Mouse (Mus musculus) heart, adult 11 months (tissue): Measurements from ENCODE around the gene Cxcl2.

ENCODE experiments used
- DNase-seq: peaks from one replicate; pipeline ENCODE4 v3.0.0; 2022

The Cxcl2 gene

DNA sequence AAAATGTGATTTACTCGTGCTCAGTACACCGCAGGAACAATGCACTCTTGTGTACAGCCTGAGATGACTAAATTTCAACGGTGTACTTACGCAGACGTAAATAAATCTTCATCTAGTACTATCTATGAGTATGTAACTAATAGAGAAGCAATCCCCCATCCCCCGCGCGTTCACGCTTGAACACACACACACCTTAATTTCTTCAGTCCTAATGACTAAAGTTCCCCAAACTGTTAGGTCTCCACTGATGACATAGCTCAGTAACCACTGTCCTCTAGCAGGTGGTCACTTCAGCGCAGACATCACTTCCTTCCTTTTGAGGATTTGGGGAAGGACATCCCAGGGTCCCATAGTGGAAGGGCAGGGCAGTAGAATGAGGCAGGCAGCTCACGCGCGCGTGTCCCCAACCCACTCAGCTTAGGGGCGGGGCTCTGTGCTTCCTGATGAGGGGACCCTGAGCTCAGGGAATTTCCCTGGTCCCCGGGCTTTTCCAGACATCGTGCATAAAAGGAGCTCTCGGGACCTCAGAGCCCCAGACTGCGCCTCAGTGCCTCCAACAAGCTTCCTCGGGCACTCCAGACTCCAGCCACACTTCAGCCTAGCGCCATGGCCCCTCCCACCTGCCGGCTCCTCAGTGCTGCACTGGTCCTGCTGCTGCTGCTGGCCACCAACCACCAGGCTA, at the start of gene Cxcl2:
Gene Cxcl2, plus strand, starts transcription at position 533 of the 682 bp plus-strand sequence.
- peak; percentile 96 for DNase-seq

DNA sequence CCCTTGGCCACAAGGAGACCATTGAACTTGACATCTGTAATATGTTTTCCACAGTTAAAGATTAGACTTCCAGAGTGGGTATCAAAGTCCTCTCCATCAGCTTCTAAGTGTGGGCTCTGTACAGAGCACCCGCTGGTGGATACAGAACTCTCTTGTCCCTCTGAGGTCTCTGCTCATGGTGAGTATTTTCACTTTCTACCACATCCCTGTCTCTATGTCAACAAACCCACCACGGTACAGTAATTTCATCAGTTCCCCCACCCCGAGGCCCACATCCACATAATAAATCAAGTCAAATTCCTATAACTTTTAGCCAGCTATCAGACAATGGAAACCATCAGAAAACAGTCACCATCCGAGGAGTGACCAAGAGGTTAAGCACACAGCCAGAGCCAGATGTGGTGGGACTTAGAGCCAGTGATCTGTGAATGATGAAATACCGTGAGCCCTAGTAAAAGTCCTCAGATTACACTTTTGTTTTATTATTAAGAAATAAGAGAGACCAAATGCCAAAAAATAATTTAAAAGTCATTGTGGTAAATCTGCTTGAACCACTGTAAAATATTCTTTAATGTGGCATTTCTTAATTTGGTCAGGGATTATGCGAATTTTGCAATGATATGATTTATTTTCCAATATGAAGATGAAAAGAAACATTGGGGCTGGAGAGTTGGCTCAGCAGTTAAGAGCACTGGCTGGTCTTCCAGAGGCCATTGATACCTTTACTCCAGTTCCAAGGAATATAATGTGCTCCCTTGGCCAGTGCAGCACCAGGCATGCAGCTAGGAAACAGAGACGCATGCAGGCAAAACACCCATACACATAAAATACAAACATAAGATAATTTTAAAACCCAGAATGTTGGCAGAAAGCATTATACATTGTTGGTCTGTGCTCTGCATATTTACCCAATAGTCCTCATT, 48.1 kb upstream of the Cxcl2 start:
- DNase-seq = no peak

DNA sequence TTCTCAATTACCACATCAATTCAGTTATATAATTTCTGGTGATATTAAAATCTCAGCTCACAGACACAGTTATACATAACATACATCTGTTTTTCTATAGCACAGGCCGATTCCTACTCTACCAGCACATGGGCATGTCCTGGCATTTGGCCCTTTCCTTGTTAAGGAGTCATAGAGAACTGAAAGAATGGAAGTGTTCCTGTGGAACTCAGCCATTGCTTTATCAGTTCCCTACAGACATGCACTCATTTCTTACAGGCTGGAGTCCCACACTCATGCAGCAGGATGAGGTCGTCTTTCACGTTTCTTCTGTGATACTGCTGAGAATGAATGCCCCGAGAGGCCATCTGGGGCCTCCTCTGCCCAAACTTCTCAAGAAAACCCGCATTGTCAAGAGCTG, 46.2 kb upstream of the Cxcl2 start:
- DNase-seq = peak; percentile 71

DNA sequence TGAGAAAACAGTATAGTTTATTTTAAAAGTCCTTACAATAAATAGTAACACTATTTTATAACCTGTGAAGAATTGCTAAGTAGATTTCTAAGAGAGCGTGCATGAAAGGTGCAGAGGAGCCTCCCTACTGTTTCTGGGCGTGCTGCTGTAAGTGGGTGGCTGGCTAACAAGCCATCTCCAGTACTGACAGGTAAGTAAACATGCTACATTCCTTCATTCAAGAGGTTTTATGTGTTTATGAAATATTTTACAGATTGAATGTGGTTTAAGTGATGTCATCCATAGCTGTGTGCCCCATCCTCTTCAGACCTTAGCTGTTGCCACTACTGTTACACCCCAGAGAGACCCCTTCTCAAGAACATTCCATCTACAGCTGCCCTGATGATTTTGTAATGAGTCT, 45.2 kb upstream of the Cxcl2 start:
- DNase-seq = no peak

DNA sequence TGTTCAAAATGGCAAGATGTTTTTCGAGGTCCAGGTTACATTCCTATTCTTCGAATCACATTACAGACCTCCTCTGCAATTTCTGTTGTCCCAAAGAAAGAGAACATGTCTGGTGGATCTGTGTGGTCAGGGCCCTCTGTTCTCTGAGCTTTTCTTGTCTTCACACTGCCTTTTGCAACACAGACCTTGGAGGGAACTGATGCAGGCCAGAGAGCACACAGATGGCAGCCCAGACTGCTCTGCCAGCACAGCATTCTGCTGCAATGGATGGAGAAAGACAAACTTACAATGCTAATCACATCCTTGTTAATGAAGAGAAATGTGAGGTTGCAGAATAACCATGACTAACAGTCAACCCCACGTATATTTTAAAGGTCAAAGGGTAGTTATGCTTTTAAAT, 44.6 kb upstream of the Cxcl2 start:
- peak; percentile 31 for DNase-seq

DNA sequence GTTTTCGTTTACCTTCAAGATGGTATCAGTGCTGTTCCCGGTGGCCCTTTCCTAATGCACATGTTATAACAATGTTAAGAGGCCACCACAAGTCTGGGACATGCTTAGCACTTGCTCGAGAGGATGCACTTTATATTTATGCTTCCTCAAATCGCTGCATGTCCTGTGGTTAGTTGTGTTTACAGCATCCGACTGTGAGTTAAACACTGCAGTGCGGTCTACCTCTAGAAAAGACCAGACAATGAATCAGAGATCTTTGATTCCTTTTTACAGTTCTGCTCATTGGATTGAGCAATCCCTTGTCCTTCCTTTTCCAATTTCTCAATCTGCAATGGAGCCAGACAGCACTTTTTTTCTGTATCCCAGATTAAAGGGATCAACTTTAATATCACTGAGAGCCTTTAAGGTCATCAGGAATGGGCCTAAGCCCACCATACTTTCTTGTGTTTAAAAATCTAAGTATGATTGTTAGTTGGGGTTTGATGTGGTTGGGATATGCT, 41.7 kb upstream of the Cxcl2 start:
- DNase-seq = peak; percentile 49

DNA sequence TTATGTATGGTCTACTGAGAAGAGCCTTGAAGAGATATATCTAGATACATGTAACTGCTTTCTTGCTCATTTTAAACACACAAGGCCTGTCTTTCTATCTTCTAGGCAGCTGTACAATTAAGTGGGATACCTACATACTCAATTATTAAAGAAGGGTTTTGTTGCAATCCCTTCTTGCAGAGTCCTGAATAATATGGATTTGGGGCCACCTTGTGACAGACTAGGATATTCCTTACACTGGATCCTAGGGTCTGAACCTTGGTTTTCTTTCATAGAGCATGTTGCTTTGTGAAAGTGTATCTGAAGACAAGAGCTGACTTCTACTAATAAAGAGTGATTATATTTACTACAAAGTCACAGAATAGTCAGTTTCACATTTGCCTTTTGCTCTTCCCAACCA, 36.9 kb upstream of the Cxcl2 start:
- no peak for DNase-seq

DNA sequence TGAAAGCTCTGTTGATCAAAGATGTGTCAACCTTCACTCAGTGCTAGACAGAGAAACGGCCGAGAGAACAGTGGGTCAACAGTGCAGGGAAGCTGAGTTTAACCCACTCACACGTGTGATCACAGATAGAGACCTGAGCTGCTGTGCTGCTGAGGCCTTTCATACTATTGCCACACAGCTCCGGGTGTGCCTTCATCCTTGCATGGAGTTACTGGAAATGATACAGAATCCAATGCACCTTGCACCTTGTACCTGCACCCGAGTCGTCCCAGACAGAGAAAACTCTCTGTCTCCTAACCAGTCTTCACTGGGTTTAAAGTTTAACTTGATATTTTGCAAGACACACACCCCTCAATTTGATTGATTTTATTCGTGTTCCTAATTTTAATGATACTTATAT, 31.3 kb upstream of the Cxcl2 start:
- DNase-seq = no peak

DNA sequence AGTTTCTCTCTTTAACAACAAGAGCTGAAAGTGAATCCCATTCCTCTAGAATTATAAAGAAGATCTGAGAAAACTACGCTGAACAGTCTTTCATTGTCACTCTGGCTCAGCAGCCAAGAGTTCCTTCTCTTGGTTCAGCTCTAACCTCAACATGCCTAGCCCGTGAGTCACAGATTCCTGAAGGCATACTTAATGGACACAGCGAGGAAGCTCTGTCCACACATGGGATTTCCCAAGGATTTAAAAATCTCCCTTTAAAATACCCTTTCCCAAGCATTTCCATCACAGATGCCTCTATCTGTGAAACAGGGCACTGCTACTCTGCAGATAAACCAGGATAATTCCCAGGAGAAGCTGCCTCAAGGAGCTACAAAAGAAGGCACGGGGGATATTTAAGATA, 27.6 kb upstream of the Cxcl2 start:
- DNase-seq = peak; percentile 94

DNA sequence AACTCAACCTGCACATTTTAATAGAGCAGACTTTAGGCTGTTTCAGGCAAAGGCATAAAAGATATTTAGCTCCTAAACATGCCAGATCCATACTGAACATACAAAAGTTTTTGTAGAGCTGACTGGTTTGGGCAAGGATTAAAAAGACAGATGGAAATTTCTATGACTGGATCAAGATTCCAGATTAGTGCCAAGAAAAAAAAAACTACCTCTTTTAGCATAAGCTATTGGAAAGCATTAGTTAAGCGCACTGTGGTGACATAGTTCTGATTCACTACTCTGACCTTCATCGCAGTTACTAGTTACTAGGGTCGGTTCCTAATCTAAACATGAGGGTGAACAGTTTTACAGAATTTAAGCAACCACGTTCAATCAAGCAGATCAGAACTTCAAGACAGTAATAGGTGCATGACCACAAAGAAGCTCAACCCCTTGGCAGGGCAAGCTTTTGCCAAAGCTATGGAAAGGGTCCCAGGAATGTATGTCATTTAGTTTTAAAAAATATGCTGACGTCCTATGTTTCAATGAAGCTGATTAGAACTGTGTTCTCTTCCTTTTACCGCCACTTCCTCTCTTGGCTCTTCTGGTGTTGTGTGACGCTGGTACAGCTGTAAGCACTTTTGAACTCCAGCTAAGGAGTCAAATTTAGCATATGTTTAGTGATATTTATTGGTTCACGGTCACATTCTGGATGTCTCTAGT, 27.0 kb upstream of the Cxcl2 start:
- DNase-seq = no peak

DNA sequence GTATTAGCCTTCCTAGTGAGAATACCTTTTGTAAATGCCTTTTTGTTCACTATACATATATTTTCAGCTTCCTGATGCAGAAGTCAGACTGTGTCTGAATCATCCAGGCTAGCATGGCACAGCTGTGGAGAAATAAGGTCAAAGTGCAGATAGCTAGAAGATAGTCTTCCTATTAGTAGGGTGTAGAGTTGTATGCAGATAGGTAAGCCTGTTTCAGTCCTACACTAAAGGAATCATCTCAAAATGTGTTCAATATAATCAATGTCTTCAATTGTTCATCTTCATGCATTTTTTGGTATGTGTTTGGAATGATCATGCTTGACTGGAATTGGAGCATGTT, 26.5 kb upstream of the Cxcl2 start:
- DNase-seq = no peak

DNA sequence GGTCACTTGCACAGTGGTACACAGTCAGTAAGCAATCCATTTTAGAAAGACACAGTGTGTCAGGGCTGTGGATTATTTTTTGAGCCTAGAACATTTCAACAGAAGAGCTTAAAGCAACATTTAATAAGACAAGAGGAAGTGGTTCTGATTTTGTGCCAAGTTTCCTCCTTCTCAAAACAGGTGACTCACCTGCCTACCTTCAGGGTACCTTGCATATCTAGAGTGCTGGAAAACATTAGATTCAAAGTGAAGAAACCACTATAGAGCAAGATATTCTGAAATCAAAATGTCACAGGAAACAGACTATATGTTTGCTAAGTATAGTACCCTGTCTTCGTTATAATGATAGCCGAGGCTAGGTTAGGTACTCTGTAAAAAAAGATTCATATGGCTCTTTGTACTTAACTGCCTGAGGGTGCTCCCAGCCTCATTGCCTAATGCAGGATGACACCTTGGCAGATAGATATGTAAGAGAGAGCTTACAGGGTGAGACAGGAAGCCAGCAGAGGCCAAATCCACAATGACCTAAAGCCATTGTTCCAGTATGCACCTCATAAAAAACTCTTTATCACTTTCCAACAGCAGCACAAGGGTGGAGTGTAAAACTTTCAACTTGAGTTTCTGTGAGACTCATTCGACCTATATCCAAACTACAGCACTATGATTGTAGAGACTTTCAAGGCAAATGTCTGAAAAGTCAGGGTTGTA, 24.2 kb upstream of the Cxcl2 start:
- DNase-seq = no peak

DNA sequence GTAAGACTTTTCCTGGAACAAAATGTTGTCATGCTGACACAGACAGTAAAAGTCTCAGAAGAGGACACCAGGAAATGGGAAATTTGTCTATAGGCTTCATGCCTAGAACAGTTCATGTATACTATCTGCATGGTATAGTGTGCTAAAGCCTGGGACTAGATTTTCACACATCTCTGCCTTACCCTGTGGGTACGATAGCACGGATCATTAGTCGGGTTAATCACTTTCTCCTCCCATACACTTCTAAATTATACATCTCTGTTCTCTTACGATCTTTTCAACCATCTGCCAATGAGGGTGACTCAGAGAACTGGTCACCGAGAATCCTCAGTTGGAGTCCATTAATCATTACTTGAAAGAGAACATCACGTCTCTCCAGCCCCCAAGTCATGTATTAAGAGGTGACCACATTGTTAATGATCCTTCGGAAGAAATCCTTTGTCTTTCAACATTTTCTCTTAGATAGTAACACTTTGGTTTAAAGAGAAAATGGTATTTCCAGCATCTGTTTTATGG, 23.3 kb upstream of the Cxcl2 start:
- no peak for DNase-seq

DNA sequence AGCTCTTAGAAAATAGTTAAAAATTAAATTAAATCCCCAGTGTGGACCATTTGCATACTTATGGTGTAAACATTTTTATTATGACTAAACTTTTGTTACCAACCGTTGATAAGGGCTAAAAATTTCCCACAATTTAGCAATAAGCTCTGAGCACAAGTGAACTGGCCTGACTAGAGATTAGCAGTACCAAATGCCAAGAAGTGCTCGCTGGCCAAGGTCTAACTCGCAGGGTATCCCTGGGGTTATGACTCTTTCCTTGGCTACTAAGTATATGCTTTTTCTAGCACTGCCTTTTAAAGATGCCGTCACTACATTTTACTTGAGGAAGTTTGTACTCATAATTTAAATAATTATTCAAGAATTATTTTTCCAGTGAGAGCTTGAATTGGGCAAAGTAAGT, 22.6 kb upstream of the Cxcl2 start:
- DNase-seq = peak; percentile 95

DNA sequence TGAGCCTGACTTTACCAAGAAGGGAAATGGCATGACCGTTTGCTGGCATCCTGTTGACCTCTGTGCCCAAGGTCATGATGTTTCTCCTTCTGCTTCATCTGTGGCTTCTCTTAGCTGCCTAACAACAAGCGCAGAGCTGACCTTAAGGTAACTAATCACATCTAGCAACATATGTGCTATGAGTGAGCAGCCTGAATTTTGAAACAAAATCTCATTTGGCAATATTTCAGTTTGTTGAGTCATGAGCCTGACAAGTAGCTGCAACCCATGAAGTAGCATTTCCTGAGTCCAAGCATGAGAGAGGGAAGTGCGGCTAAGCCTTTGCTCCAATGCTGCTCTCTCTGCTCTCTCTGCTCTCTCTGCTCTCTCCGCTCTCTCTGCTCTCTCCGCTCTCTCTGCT, 22.0 kb upstream of the Cxcl2 start:
- no peak for DNase-seq

DNA sequence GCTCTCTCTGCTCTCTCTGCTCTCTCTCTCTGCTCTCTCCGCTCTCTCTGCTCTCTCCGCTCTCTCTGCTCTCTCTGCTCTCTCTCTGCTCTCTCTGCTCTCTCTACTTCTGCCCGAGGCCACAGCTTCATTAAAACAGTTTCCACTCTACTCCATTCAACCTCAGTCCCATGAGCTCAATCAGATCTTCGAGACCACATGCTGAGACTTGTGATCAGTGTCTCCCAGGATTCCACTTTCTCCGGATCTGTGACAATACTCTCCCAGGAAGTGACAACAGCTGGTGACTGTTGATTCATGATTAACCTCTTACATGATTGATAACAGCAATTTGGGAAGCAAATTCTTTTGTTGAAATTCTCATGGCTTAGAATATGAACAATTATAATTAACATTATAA, 21.5 kb upstream of the Cxcl2 start:
- DNase-seq = no peak

DNA sequence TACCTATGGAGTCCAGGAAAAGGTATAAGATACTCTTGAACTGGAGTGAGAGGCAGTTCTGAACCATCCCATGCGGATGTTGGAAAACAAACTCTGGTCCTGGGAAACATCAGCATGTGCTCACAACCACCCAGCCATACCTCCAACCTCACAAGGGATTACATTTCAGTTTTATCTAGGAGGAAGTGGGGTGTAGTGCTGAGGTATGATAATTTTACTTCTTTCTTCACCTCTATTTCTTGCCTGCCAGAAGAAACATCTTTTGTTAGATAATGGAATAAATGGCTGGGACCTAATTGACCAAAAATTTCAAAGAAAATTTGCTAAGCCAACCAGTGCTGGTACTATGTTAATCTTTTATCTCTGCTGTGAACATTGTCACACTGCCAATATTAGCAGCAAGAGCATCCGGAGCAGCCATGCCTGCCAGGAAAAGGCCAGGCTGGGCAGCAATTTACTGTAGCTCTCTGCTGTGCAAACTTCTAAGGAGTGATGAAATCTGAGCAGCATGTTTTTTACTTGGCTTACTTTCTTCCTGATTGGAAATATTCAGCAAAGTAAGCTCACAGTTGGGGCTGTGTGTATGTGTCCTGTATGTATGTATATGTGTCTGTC, 18.9 kb upstream of the Cxcl2 start:
- DNase-seq = no peak

DNA sequence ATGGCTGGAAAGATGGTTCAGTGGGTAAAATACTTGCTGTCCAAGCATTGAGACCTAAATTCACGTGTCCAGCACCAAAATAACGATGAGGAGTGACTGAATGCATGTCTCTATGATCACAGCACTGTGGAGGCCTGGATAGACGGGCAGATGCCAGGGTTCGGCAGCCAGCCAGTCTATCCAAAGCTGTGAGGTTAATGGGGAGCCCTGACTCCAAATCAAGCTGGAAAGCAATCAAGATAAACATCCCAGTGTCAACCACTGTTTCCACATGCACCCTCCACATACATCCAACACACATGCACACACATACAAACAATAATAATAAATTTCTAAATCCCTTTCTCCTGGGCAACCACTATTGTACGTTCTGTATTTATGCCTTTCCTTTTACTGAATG, 15.0 kb upstream of the Cxcl2 start:
- no peak for DNase-seq

DNA sequence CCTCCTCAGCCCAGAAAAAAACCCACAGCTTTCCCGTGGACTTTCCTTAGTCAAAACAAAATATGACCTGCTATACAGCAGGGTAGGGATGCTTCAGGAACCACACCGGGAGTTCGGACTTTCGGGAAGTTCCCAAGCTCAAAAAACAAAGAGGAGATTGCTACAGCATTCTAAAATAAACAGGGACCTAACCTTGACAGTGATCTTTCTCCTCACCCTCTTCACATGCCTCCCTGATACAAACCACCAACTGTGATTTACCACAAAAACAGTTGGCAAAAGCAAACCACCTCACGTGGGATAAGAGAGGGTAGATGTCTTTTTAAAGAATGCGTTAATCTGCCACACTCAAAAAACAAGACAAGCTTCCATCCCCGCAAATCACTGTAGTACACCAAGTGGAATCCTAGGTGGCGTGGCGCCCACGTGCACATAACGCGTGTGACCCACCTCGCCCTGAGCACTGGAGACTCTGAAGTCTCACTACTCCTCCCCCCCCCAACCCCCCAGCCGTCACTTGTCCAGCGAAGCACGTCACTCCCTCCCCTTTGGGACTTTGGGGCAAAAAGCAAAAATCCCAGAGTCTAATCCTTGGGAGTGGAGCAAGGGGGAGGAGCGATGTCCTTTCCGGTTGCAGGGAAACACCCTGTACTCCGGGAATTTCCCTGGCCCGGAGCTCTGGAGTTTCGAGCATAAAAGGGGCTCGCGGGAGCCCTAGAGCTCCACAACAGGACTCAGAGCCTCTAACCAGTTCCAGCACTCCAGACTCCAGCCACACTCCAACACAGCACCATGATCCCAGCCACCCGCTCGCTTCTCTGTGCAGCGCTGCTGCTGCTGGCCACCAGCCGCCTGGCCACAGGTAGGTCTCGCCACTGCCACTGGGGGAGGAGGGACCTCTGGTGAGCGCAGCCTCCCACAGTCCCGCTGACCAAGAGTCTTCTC, 12.9 kb upstream of the Cxcl2 start, which contains the start of gene Cxcl1:
Gene Cxcl1, plus strand, starts transcription at position 723 of the 945 bp plus-strand sequence.
- DNase-seq = peak; percentile 99

DNA sequence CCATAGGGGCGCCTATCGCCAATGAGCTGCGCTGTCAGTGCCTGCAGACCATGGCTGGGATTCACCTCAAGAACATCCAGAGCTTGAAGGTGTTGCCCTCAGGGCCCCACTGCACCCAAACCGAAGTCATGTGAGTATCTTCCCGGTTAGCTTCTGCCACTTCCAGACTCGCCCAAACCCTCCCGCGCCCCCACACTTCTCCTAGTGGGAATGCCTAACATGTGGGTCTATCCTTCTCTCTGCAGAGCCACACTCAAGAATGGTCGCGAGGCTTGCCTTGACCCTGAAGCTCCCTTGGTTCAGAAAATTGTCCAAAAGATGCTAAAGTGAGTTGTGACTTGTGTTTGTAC, 12.2 kb upstream of the Cxcl2 start:
- no peak for DNase-seq

DNA sequence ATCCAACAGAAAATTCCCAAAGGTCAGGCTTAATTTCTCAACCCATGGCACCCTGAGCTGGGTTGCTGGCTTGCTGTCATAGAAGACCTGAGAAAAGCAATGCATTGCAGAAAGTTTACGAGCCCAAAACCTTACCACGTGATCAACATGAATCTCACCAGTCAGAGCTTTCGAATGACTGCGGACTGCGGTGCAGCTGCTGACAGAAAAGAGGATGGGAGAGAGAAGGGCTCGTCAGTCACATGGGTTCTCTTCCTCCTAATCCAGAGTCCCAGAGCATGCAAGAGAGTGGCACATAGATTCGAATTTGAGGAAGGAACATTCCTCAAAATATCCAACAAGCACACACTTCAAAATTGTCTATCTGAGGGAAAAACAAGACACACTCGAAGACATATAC, 9.4 kb upstream of the Cxcl2 start:
- peak; percentile 93 for DNase-seq
